Mouse (Mus musculus) layer of hippocampus, postnatal 36 days (tissue): ENCODE measurements around the gene Gm853. TPM values are rescaled to one million over a fixed set of nuclear protein-coding genes. Genes with fewer than 3 reads are reported as not detected.
"Not testable (repeated sequence)": the region's sequence is repeated elsewhere in the genome, so short reads cannot be mapped to it uniquely, and the experiment has no call there.

ENCODE experiments used
- DNase-seq, 2 experiments: peaks; one replicate each; pipeline ENCODE4 v3.0.0; 2022
- total RNA-seq, 2 experiments: library from RNA; stranded (reverse); gene quantifications; 2 replicates each; pipeline ENCODE4 v1.2.3; 2021

The Gm853 gene
- not detected for total RNA-seq

- DNase-seq: no peak
These were observed at the start of gene Gm853 for GRCm38 (mm10) chr4:130222179-130222578. Gene Gm853, minus strand, starts transcription at chr4:130222401.

- DNase-seq: peak in 1 of 2 experiments; percentile 40
These were observed 48.6 kb upstream of the Gm853 start for GRCm38 (mm10) chr4:130270611-130271347.

- peak; percentile 81 to 82 for DNase-seq
These were observed 47.9 kb upstream of the Gm853 start for GRCm38 (mm10) chr4:130270089-130270488.

- no peak for DNase-seq
These were observed 46.5 kb upstream of the Gm853 start for GRCm38 (mm10) chr4:130268736-130269135.

DNA sequence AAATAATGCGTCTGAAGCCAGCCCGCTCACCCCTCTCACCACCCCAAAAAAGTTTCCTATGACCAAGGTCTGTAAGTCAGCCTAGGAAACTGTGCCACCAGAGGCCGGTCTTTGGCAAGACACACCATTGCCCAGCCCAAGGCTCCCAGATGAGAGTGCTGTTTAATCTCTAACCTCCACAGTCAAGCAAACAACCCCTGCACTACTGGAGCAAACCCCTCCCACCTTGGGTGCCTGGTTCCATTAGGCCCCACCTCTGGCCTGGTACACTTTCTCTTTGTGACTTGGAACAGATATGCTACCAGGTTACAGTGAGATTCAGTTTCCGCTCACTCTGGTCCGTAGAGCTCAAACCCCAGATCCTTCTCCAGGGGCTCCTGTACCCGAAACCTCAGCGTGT lies 44.9 kb upstream of the Gm853 start:
- DNase-seq: no peak

GRCm38 (mm10) chr4:130266601-130267000 lies 44.4 kb upstream of the Gm853 start:
- no peak for DNase-seq

GRCm38 (mm10) chr4:130264698-130265349 lies 42.6 kb upstream of the Gm853 start:
- DNase-seq: peak; percentile 60 to 69

- DNase-seq: no peak
These were observed 41.9 kb upstream of the Gm853 start for GRCm38 (mm10) chr4:130264131-130264530.

DNA sequence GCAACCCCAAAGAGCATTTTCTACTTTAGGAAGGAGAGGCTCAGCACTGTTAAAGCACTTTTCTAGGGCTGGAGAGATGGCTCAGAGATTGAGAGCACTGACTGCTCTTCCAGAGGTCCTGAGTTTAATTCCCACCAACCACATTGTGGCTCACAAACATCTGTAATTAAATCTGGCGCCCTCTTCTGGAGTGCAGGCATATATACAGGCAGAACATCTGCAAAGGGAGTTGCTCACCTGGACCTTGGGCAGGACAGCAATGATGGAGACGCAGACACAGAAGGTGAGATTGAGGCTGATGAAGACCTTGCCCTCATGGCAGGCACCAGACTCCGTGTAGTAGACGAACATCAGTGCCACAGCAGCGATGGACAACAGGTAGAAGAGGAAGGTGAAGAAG lies 38.2 kb upstream of the Gm853 start:
- no peak for DNase-seq

- no peak for DNase-seq
These were observed 30.4 kb upstream of the Gm853 start for GRCm38 (mm10) chr4:130252441-130253157.

DNA sequence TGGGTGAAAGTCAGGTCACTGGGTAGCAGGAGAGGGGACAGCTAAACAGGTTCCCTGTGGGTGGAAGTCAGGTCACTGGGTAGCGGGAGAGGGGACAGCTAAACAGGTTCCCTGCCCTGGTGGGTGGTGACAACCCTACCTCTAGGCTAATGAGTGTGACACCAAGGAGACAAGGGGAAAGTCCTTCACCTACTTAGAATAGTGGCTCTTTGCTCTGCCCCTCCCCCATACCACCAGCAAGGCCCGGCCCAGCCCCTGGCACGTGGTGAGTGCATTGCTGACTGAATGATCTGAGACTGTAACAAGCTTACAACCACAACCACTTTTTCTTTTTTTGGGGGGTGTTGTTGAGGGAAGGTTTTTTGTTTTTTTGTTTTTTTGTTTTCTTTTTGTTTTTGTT lies 29.6 kb upstream of the Gm853 start:
- no peak for DNase-seq

DNA sequence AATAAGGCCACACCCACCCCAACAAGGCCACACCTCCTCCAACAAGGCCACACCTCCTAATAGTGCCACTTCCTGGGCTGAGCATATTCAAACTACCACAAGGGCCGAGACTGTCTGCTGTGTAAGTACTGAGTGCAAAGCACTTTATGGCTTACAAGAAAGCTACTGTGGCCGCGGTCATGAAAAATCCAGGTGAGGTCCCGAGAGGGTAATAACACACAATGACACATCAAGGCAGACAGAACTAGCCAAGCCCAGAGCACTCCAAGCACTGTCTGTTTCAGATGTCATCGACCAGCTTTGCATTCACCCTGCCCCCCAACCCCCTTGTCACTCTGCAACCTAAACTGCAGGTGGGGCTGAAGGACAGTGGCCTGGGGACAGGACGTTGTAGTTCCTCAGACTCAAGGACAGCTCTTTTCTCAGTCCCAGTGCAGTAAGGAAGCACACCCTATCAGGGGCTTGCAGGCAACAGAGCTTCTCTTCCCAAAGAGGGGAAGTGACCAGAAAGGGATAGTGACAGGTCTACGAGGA lies 29.0 kb upstream of the Gm853 start:
- no peak for DNase-seq

DNA sequence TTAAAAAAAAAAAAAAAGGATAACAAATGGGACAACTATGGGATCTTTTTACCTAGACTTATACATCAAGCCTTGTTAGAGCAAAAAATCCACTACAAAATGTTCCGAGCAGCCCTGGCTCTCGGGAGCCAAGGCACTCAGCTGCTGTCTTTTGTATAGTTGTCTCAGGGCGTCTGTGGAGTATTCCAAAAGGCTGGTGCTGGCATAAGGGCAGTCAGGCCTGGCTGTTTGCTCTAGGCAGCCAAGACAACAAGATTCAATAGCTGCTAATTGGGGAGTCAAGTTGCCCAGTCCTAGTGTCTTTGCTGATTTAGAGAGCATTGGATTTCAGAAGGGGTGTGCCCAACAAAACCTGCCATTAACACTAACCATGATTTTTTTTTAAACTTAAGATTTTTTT lies 26.4 kb upstream of the Gm853 start:
- DNase-seq: peak in 1 of 2 experiments; percentile 31

GRCm38 (mm10) chr4:130246132-130246531 lies 23.9 kb upstream of the Gm853 start:
- peak; percentile 51 to 59 for DNase-seq

DNA sequence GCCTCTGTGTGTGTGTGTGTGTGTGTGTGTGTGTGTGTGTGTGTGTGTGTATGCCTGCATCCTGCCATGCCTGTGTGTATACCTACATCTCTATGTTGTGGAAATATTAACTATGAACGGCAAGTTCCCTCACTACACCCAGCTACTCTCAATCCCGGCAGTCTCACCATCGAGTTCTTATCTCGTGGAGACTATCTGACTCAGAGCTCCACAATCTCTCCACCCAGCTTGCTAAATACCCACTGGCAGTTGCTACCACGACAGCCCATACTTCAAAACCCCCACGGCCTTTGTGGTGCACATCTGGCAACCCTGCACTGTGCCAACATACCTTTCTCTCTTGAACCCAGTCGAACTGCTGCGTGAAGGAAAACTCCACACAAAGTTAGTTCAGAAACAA lies 22.5 kb upstream of the Gm853 start:
- DNase-seq: no peak

DNA sequence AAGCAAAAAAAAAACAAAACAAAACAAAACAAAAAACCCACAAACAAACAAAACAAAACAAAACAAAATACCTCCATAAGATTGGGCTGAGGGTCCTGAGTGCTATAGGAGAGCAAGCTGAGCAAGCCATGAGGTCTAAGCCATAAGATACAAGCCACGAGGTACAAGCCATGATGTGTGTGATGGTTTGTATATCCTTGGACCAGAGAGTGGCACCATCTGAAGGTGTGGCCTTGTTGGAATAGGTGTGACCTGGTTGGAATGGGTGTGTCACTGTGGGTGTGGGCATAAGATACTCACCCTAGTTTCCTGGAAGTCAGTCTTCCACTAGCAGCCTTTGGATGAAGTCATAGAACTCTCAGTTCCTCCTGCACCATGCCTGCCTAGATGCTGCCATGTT lies 21.4 kb upstream of the Gm853 start:
- DNase-seq: not testable (repeated sequence)

DNA sequence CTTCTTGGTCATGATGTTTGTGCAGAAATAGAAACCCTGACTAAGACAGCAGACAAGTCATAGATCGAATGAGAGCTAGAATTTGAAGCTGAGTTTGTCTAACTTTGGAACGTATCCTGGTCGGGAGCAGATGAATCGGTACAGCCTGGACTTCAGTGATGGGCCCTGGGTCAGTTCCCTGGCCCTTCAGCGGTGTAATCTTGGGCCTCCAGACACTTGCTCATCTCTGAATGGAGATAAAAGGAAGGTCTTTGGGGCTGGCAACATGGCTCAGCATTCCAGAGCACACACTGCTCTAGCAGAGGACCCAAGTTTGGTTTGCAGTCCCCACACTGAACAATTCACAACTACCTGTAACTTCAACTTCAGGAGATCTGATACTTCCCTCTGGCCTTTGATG lies 20.8 kb upstream of the Gm853 start:
- DNase-seq: no peak

DNA sequence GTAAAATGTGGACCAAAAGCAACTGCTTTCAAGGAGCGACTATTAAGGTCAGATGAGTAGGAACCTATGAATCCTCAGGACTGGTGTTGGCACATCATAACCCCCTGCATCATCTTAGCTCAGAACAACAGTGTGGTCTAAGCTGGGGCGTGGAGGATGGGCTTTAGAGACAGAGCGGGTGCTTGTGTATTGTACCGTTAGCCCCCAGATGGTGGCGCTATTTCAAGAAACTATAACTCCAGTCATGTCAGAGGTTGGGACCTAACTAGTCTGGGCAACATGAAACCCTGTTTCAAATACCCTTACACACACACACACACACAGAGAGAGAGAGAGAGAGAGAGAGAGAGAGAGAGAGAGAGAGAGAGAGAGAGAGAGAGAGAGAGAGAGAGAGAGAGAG lies 18.5 kb upstream of the Gm853 start:
- no peak for DNase-seq

- no peak for DNase-seq
These were observed 15.4 kb upstream of the Gm853 start for GRCm38 (mm10) chr4:130237607-130238006.

DNA sequence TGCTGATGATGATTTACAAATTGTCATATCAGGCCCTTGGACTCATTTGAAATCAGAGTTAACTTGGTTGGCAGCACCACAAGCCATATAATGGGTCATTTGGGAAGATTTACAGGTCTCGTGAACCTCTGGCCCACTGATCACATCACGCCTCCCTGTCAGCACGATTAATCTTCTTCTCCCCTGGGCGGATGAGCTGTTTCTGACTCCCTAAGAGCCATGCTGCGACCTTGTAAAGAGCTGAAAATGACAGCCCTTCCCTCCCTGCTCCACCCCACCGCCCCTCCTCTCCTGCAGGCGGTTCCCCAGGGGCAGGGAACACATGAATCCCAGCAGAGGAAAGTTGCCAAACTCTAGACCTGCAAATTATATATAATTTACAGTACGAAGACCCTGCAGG lies 14.2 kb upstream of the Gm853 start:
- no peak for DNase-seq

GRCm38 (mm10) chr4:130224071-130224470 lies 1.9 kb upstream of the Gm853 start:
- no peak for DNase-seq

DNA sequence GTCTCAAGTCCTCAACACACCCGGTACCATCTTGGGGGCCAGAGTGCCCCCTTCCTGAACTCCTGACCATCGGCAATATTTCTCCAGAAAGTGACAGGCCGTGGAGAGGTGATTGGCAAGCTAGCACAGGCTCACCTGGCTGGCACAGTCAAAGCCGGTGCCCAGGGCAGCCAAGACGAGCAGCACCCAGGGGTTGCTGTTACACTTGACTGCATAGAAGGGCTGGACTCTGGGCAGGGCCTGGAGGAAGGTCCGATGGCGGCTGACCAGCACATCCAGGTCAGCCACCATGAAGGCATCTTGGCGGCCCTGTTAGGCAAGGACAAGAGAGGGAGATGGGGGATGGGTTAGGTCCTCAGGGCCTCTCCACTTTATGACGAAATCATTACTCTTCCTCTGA lies 2.0 kb downstream of the Gm853 start:
- DNase-seq: no peak

DNA sequence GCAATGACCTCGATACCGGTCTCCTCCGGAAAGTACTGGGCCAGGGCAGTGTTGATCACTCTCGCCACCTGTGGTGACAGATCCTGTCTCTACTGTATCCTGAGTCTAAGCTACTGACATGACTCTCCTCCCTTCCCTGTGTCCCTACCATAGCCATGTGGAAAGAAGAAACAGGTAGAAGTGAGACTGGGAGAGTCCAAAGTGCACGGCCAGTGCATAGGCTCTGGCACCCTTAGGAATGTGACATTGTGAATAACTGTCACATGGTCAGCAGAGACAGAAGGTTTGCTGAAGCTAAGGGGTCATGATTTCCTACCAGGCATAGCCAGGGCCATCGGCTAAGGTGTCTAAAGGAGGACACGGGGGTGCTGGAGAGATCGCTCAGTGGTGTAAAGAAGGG lies 6.8 kb downstream of the Gm853 start:
- no peak for DNase-seq
